Mouse (Mus musculus) spleen, adult 18-20 months (tissue): ENCODE results near the gene Fasn.
"Not testable (repeated sequence)": the region's sequence is repeated elsewhere in the genome, so short reads cannot be mapped to it uniquely, and the experiment has no call there.

ENCODE experiments used
- DNase-seq, 2 experiments: peaks; one replicate each; pipeline ENCODE4 v3.0.0; 2022; ENCODE audit warnings: mixed read lengths in 2 of 2

The Fasn gene

GRCm38 (mm10) chr11:120823956-120824786 lies at the start of gene Fasn:
Fasn (minus strand) TSS chr11:120824547.
- DNase-seq: peak; percentile 92

- no peak for DNase-seq
Measured at GRCm38 (mm10) chr11:120873206-120873605, 48.9 kb upstream of the Fasn start.

- DNase-seq: no peak
Measured at GRCm38 (mm10) chr11:120871521-120871920, 47.2 kb upstream of the Fasn start.

- DNase-seq: no peak
Measured at GRCm38 (mm10) chr11:120865816-120866215, 41.5 kb upstream of the Fasn start.

- no peak for DNase-seq
Measured at GRCm38 (mm10) chr11:120862819-120863218, 38.5 kb upstream of the Fasn start.

DNA sequence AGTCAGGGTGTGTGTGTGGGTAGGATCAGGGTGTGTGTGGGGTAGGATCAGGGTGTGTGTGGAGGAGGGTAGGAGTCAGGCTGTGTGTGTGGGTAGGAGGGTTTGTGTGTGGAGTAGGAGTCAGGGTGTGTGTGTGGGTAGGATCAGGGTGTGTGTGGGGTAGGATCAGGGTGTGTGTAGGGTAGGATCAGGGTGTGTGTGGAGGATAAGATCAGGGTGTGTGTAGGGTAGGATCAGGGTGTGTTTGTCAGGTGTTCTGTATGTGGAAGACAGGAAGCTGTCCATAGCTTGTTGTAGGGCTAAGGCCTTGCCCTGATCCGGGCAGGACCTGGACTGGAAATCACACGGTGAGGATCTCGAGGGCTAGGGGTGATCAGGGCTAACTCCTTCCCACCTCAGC lies 31.6 kb upstream of the Fasn start:
- DNase-seq: not testable (repeated sequence)

GRCm38 (mm10) chr11:120853788-120854187 lies 29.4 kb upstream of the Fasn start:
- DNase-seq: no peak

DNA sequence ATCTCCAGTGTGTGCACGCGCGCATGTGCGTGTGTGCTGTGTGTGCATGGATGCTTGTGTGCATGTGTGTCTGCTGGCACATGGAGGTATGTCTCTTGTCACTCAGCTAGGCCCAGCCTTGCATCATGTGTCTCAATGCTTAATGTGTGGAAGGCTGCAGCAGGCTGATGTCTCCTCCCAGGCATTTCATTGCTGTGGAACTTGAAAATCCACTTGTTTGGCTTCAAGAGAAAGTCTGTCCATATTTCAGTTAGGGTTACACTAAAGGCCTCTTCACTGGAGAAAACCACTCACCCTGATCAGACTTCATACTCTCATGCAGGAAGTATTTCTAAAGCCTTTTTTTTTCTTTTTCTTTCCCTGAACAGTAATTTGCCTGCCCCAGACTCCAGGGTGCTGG lies 28.8 kb upstream of the Fasn start:
- DNase-seq: no peak

GRCm38 (mm10) chr11:120852083-120852935 lies 28.0 kb upstream of the Fasn start:
- no peak for DNase-seq

GRCm38 (mm10) chr11:120851582-120851981 lies 27.2 kb upstream of the Fasn start:
- DNase-seq: no peak

DNA sequence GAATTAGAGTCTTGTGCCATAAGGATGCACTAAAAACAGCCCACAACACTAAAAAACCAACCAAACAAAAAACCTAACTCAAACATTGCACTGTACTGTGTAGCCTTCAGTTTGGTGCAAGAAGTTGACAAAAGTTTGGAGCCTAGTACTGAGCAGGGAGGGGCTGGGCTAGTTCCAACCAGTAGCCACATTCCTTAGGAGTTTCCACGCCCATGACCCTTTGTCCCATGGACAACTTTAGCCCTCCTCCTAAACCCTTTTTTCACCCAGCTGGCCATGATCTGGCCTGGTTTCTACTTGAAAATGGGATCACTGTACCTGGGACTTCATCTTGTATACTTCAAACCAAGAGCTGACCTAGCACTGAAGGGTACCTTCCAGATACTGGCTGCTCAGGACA lies 26.8 kb upstream of the Fasn start:
- no peak for DNase-seq

GRCm38 (mm10) chr11:120850331-120851030 lies 26.1 kb upstream of the Fasn start:
- DNase-seq: no peak

DNA sequence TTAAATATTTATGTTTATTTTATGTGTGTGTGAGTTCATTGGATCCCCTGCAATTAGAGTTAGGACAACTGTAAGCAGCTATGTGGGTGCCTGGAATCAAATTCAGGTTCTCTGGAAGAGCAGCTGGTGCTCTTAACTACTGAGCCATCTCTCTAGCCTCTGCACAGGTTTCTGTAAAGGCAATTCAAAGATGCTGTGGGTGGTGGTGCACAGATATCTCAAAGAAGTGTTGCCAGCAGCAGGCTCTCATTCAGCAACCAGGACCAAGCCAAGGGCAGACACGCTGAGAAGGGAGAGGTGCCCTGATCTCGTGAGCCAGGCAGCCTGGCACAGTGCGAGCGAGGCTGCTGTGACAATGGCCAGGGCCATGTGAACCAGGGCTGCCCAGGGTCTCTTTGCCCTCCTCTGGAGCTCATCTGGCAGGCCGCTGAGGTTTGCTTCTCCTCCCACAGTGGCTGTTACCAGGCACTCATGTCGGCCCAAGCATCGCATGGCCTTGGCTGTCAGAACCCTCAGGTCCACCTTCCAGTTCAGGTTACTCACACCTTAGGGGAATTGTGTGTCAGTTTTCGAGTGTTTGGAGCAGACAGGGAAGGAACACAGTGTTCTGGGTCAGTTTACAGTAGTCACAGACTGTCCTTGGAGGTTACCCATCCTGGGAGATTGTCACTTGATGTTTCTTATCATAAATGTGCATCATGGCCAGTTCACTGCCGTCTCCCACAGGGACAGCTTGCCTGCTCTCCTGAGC lies 22.6 kb upstream of the Fasn start:
- DNase-seq: no peak

- no peak for DNase-seq
Measured at GRCm38 (mm10) chr11:120844329-120844728, 20.0 kb upstream of the Fasn start.

GRCm38 (mm10) chr11:120833555-120834280 lies 9.4 kb upstream of the Fasn start:
- no peak for DNase-seq

DNA sequence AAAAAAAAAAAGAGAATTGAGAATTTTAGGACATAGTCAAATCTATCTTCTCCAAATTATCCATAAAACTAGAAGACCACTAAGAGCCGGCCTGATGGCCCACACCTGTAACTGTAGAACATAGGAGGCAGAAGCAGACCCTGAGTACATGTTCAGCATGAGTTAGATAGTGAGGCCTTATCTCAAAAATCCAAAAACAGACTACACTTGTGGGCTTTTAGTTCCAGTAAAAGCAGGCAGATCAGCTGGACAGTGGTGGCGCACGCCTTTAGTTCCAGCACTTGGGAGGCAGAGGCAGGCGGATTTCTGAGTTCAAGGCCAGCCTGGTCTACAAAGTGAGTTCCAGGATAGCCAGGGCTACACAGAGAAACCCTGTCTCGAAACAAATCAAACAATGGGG lies 8.6 kb upstream of the Fasn start:
- DNase-seq: not testable (repeated sequence)

DNA sequence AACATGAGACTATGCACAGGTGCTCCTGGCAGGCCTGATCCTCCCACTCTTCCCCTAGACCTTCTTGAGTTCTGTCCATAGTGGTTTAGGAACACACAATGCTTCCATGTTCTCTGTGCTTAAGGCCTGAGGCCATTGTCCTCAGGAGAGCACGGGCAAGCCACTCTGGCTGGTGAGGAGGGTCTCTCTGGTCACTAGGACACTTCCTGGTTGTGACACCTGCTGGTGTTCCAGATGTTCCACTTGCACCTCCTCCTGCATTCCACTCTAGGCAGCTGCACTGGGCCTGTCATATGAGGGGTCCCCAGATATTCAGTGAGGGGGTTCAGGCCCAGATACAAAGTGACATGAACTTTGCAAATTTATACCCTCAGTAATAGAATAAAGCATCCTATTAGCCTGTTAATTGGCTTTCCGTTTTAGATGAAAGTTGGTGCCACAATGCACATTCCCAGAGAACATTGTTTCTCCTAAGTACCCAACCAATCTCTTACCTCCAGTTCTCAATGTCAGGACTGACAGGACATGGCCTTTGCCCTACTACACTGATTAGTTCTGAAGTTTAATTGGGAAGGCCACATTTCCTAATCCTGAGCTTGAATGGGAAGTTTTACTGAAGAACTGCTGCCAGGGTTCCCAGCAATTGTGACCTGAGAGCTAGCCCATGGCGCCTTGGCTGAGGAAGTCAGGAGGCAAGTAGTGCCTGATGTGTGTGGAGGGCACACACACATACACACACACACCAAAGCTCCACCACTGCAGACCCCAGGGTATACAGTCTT lies 7.5 kb upstream of the Fasn start:
- no peak for DNase-seq

DNA sequence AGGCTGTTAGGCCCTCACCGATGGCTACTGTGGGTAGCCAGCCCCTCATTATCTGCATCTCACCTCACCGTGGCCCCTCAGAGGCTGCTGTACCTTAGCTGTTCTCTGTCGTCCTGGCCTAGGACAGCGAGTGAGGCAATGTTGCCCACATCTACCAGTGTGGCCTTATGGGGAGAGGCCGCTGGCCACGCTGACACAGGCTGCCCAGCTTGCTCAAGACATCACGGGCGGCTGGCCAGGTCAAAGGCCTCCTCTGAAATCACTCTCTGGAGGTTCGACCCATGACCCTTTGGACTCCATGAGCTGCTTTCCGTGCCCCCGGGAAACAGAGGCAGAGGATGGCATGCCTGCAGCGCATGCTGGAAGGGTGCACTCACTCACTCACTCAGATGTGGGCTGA lies 6.3 kb upstream of the Fasn start:
- no peak for DNase-seq

GRCm38 (mm10) chr11:120829757-120830532 lies 5.6 kb upstream of the Fasn start:
- DNase-seq: no peak

GRCm38 (mm10) chr11:120828416-120828815 lies 4.1 kb upstream of the Fasn start:
- no peak for DNase-seq
